ENCODE assay signal across 23 mouse cellular contexts in genomic region chr10:71194713-71195112, GRCm38 (mm10). TPM values are rescaled to one million over a fixed set of nuclear protein-coding genes. Genes with fewer than 3 reads are reported as not detected.
DNase-seq lines count a peak whose midpoint lies in the region; ATAC-seq and TF ChIP-seq lines count a peak whose summit lies in the region.
"Had no signal": no experiment of that assay in that cellular context is flagged by ENCODE, and none has a peak within 500 bp of the region (broad histone marks: within the 10 kb centered on the region; RNA-seq: fewer than 3 reads in every experiment).

No protein-coding gene starts in this region.

- no peaks in the 10 kb centered on the region for H3K36me3 ChIP-seq in embryonic facial prominence, embryonic 14.5 days (ENCODE audit: control insufficient read depth, insufficient read depth, low read length)
- H3K36me3 ChIP-seq in embryonic facial prominence, embryonic 10.5 days (replicated peaks), result no peaks in the 10 kb centered on the region
- H3K36me3 ChIP-seq in kidney, embryonic 14.5 days (ENCODE audit: control insufficient read depth, insufficient read depth, low read length), result no peaks in the 10 kb centered on the region
- H3K36me3 ChIP-seq in limb, embryonic 14.5 days (ENCODE audit: control insufficient read depth, insufficient read depth, low read length), result no peaks in the 10 kb centered on the region
- no peaks in the 10 kb centered on the region for H3K36me3 ChIP-seq in forebrain, embryonic 13.5 days (ENCODE audit: poor library complexity, severe bottlenecking)
- H3K36me3 ChIP-seq: forebrain, embryonic 15.5 days; limb, embryonic 15.5 days; liver, embryonic 15.5 days had no signal

- H3K27me3 ChIP-seq in embryonic facial prominence, embryonic 14.5 days (replicated peaks; ENCODE audit: control insufficient read depth, insufficient read depth, low read length), result no peaks in the 10 kb centered on the region
- H3K27me3 ChIP-seq in embryonic facial prominence, embryonic 10.5 days (replicated peaks; ENCODE audit: low read depth, poor library complexity, severe bottlenecking), result no peaks in the 10 kb centered on the region
- H3K27me3 ChIP-seq in kidney, embryonic 14.5 days (ENCODE audit: control insufficient read depth, insufficient read depth, low read length), result no peaks in the 10 kb centered on the region
- H3K27me3 ChIP-seq in limb, embryonic 14.5 days (ENCODE audit: control insufficient read depth, insufficient read depth, low read length), result no peaks in the 10 kb centered on the region
- H3K27me3 ChIP-seq in forebrain, embryonic 13.5 days, result no peaks in the 10 kb centered on the region
- H3K27me3 ChIP-seq: forebrain, embryonic 15.5 days; limb, embryonic 15.5 days; liver, embryonic 15.5 days; Patski had no signal

- no peak for TF ChIP-seq POLR2A in limb, embryonic 14.5 days (IDR thresholded peaks at IDR 0.05; ENCODE audit: borderline replicate concordance, extremely low read depth, insufficient read depth, insufficient read length)

- no peak overlapping the region for H3K4me2 ChIP-seq in embryonic facial prominence, embryonic 14.5 days (ENCODE audit: low read depth, low read length)
- no peak overlapping the region for H3K4me2 ChIP-seq in kidney, embryonic 14.5 days (replicated peaks; ENCODE audit: low read depth, low read length)
- no peak overlapping the region for H3K4me2 ChIP-seq in limb, embryonic 14.5 days (replicated peaks; ENCODE audit: low read depth, low read length, severe bottlenecking)
- H3K4me2 ChIP-seq in forebrain, embryonic 13.5 days, result no peak overlapping the region
- H3K4me2 ChIP-seq: forebrain, embryonic 15.5 days; hindbrain, embryonic 14.5 days; limb, embryonic 15.5 days; liver, embryonic 15.5 days had no signal

- H3K27ac ChIP-seq in embryonic facial prominence, embryonic 14.5 days (replicated peaks; ENCODE audit: low read depth, low read length), result no peak overlapping the region
- H3K27ac ChIP-seq in embryonic facial prominence, embryonic 10.5 days (replicated peaks), result no peak overlapping the region
- no peak overlapping the region for H3K27ac ChIP-seq in kidney, embryonic 14.5 days (ENCODE audit: low read depth, low read length)
- H3K27ac ChIP-seq in limb, embryonic 14.5 days (replicated peaks; ENCODE audit: low read depth, low read length), result 0 out of 2 replicates have a peak overlapping the region, but pooled peaks have one; percentile 19
- H3K27ac ChIP-seq in forebrain, embryonic 13.5 days, result no peak overlapping the region
- H3K27ac ChIP-seq: forebrain, embryonic 15.5 days; limb, embryonic 15.5 days; liver, embryonic 15.5 days; stomach, postnatal 0 days had no signal

- peaks cover 8% of the 10 kb centered on the region; the same call in 1 of the 2 replicates for H3K4me1 ChIP-seq in embryonic facial prominence, embryonic 14.5 days (ENCODE audit: control insufficient read depth, insufficient read depth, low read length)
- peaks cover 7% of the 10 kb centered on the region; the same call in 1 of the 2 replicates for H3K4me1 ChIP-seq in embryonic facial prominence, embryonic 10.5 days
- H3K4me1 ChIP-seq in kidney, embryonic 14.5 days (ENCODE audit: control insufficient read depth, insufficient read depth, low read length), result peaks cover 9% of the 10 kb centered on the region; the same call in 1 of the 2 replicates
- peaks cover 11% of the 10 kb centered on the region for H3K4me1 ChIP-seq in limb, embryonic 14.5 days (ENCODE audit: control insufficient read depth, insufficient read depth, low read length)
- no peaks in the 10 kb centered on the region for H3K4me1 ChIP-seq in forebrain, embryonic 13.5 days
- H3K4me1 ChIP-seq: forebrain, embryonic 15.5 days; limb, embryonic 15.5 days; liver, embryonic 15.5 days had no signal

- H3K4me3 ChIP-seq in embryonic facial prominence, embryonic 14.5 days (ENCODE audit: low read depth, low read length), result no peak overlapping the region
- no peak overlapping the region for H3K4me3 ChIP-seq in embryonic facial prominence, embryonic 10.5 days
- H3K4me3 ChIP-seq in kidney, embryonic 14.5 days (ENCODE audit: low read length), result no peak overlapping the region
- H3K4me3 ChIP-seq in limb, embryonic 14.5 days (replicated peaks; ENCODE audit: low read length), result no peak overlapping the region
- H3K4me3 ChIP-seq in forebrain, embryonic 13.5 days, result no peak overlapping the region
- H3K4me3 ChIP-seq: erythroblast, embryonic 14.5 days; forebrain, embryonic 15.5 days; limb, embryonic 15.5 days; liver, embryonic 15.5 days had no signal

- H3K9me3 ChIP-seq in embryonic facial prominence, embryonic 14.5 days (ENCODE audit: control insufficient read depth, low read length), result no peaks in the 10 kb centered on the region
- no peaks in the 10 kb centered on the region for H3K9me3 ChIP-seq in embryonic facial prominence, embryonic 10.5 days
- no peaks in the 10 kb centered on the region for H3K9me3 ChIP-seq in kidney, embryonic 14.5 days (ENCODE audit: control insufficient read depth, low read length)
- H3K9me3 ChIP-seq in limb, embryonic 14.5 days (ENCODE audit: control insufficient read depth, low read length), result no peaks in the 10 kb centered on the region
- no peaks in the 10 kb centered on the region for H3K9me3 ChIP-seq in forebrain, embryonic 13.5 days (replicated peaks)
- H3K9me3 ChIP-seq: forebrain, embryonic 15.5 days; limb, embryonic 15.5 days; liver, embryonic 15.5 days had no signal

- H3K9ac ChIP-seq in embryonic facial prominence, embryonic 14.5 days (ENCODE audit: low read depth, low read length), result 0 out of 2 replicates have a peak overlapping the region, but pooled peaks have one; percentile 14
- H3K9ac ChIP-seq in kidney, embryonic 14.5 days (ENCODE audit: low read depth, low read length), result no peak overlapping the region
- no peak overlapping the region for H3K9ac ChIP-seq in limb, embryonic 14.5 days (ENCODE audit: low read depth, low read length, severe bottlenecking)
- no peak overlapping the region for H3K9ac ChIP-seq in forebrain, embryonic 13.5 days
- H3K9ac ChIP-seq: forebrain, embryonic 15.5 days; hindbrain, embryonic 14.5 days; limb, embryonic 15.5 days; liver, embryonic 15.5 days had no signal

- DNase-seq in embryonic facial prominence, embryonic 14.5 days (ENCODE audit: low spot score), result no peak
- DNase-seq in embryonic facial prominence, embryonic 10.5 days (ENCODE audit: low spot score), result no peak
- DNase-seq in kidney, postnatal 10 days, result peak; percentile 61
- DNase-seq in ovary, adult 18-20 months (ENCODE audit: low spot score), result peak; percentile 6
- no peak for DNase-seq in ovary, postnatal 36 days (ENCODE audit: low spot score)
- no peak for DNase-seq in limb, embryonic 14.5 days (ENCODE audit: low spot score)
- DNase-seq: adrenal gland, adult 8-10 months; cerebellum, adult 8-10 months; gastrocnemius, postnatal 14 days; right cerebral cortex, adult 18-20 months; thymus, postnatal 25 days had no signal

- WGBS in embryonic facial prominence, embryonic 14.5 days, result 70% methylated on average over 7 of the region's 7 CpGs
- WGBS in embryonic facial prominence, embryonic 10.5 days, result 85% methylated on average over 7 of the region's 7 CpGs
- WGBS in kidney, embryonic 14.5 days, result 74% methylated on average over 7 of the region's 7 CpGs
- WGBS in limb, embryonic 14.5 days, result 72% methylated on average over 7 of the region's 7 CpGs
- 89% methylated on average over 7 of the region's 7 CpGs for WGBS in forebrain, embryonic 13.5 days

- ATAC-seq in embryonic facial prominence, embryonic 14.5 days (ENCODE audit: low read depth), result no peak
- ATAC-seq in kidney, embryonic 14.5 days (ENCODE audit: low FRiP score, low TSS enrichment), result no peak
- ATAC-seq in limb, embryonic 14.5 days (ENCODE audit: low FRiP score, low read depth), result no peak
- no peak for ATAC-seq in forebrain, embryonic 13.5 days
- ATAC-seq: CD4-positive, CD25-positive, alpha-beta regulatory T cell, adult 4 months; forebrain, embryonic 15.5 days; lung, postnatal 0 days; midbrain, embryonic 16.5 days; Patski had no signal

RNA-seq across cellular contexts. Expression of gene Bicc1, which starts 35.2 kb away (rescaled TPM):
- 44.8 and 54.3 TPM in 2 replicates for polyA plus RNA-seq in embryonic facial prominence, embryonic 14.5 days (2014; fragmentation: Nextera tagmentation; extraction: Ambion mirVana)
- polyA plus RNA-seq in embryonic facial prominence, embryonic 10.5 days (2016; fragmentation: Nextera tagmentation; extraction: Ambion mirVana), result 4.2 and 5.2 TPM in 2 replicates
- polyA plus RNA-seq in kidney, embryonic 14.5 days (2014; fragmentation: Nextera tagmentation; extraction: Ambion mirVana), result 27.7 and 40.7 TPM in 2 replicates
- 38.8 and 42.2 TPM in 2 replicates for polyA plus RNA-seq in limb, embryonic 14.5 days (2012; rRNA removed)
- polyA plus RNA-seq in limb, embryonic 14.5 days (2014; fragmentation: Nextera tagmentation; extraction: Ambion mirVana), result 48.2 and 50.5 TPM in 2 replicates
- 2.2 and 2.7 TPM in 2 replicates for polyA plus RNA-seq in forebrain, embryonic 13.5 days (2015; fragmentation: Nextera tagmentation; extraction: Ambion mirVana)
- polyA plus RNA-seq: erythroblast, embryonic 14.5 days had no signal

RNA-seq across cellular contexts. Expression of gene Tfam, which starts 43.4 kb away (rescaled TPM):
- polyA plus RNA-seq in embryonic facial prominence, embryonic 14.5 days (2014; fragmentation: Nextera tagmentation; extraction: Ambion mirVana), result 56.5 and 64.1 TPM in 2 replicates
- 87.8 and 88.0 TPM in 2 replicates for polyA plus RNA-seq in embryonic facial prominence, embryonic 10.5 days (2016; fragmentation: Nextera tagmentation; extraction: Ambion mirVana)
- polyA plus RNA-seq in kidney, embryonic 14.5 days (2014; fragmentation: Nextera tagmentation; extraction: Ambion mirVana), result 87.7 and 103 TPM in 2 replicates
- 17.5 and 28.4 TPM in 2 replicates for polyA plus RNA-seq in limb, embryonic 14.5 days (2012; rRNA removed)
- 58.7 and 59.4 TPM in 2 replicates for polyA plus RNA-seq in limb, embryonic 14.5 days (2014; fragmentation: Nextera tagmentation; extraction: Ambion mirVana)
- 75.8 and 78.5 TPM in 2 replicates for polyA plus RNA-seq in forebrain, embryonic 13.5 days (2015; fragmentation: Nextera tagmentation; extraction: Ambion mirVana)

Comparison
In these comparisons a context has a peak if more than half of its experiments do, and no peak if none do; other contexts are left out.
1. DNase-seq: peak in kidney, postnatal 10 days (single experiment) and ovary, adult 18-20 months (single experiment); none in embryonic facial prominence, embryonic 14.5 days (single experiment), embryonic facial prominence, embryonic 10.5 days (single experiment), ovary, postnatal 36 days (single experiment) and limb, embryonic 14.5 days (single experiment).